ENCODE assay signal across 8 mouse cellular contexts in genomic region chr6:119489765-119490164, GRCm38 (mm10). TPM values are rescaled to one million over a fixed set of nuclear protein-coding genes. Genes with fewer than 3 reads are reported as not detected.
A peak's percentile ranks its signal among the peaks of the same experiment; 100 is the strongest.
DNase-seq lines count a peak whose midpoint lies in the region; ATAC-seq lines count a peak whose summit lies in the region.

No protein-coding gene starts in this region.

- H3K9me3 ChIP-seq in embryonic facial prominence, embryonic 14.5 days (ENCODE audit: control insufficient read depth, low read length): no peaks in the 10 kb centered on the region
- no peaks in the 10 kb centered on the region; the same call in 1 of the 2 replicates for H3K9me3 ChIP-seq in midbrain, embryonic 11.5 days (ENCODE audit: control insufficient read depth, low read length)

- no peak overlapping the region for H3K27ac ChIP-seq in embryonic facial prominence, embryonic 14.5 days (replicated peaks; ENCODE audit: low read depth, low read length)
- H3K27ac ChIP-seq in midbrain, embryonic 11.5 days (ENCODE audit: low read depth, low read length): no peak overlapping the region

- peak overlapping the region; percentile 35; the same call in 1 of the 2 replicates for H3K9ac ChIP-seq in embryonic facial prominence, embryonic 14.5 days (ENCODE audit: low read depth, low read length)
- no peak overlapping the region for H3K9ac ChIP-seq in midbrain, embryonic 11.5 days (ENCODE audit: low read length)

- H3K4me2 ChIP-seq in embryonic facial prominence, embryonic 14.5 days (ENCODE audit: low read depth, low read length): peak overlapping the region; percentile 44
- no peak overlapping the region; the same call in 1 of the 2 replicates for H3K4me2 ChIP-seq in midbrain, embryonic 11.5 days

- no peaks in the 10 kb centered on the region for H3K27me3 ChIP-seq in embryonic facial prominence, embryonic 14.5 days (replicated peaks; ENCODE audit: control insufficient read depth, insufficient read depth, low read length)
- peaks cover 3% of the 10 kb centered on the region; the same call in 1 of the 2 replicates for H3K27me3 ChIP-seq in midbrain, embryonic 11.5 days (ENCODE audit: control insufficient read depth, insufficient read depth, low read length)

- peak; percentile 45; the same call in 1 of the 2 replicates for ATAC-seq in embryonic facial prominence, embryonic 14.5 days (ENCODE audit: low read depth)
- ATAC-seq in midbrain, embryonic 11.5 days (ENCODE audit: low FRiP score): no peak

- peak; percentile 57 for DNase-seq in adrenal gland, postnatal 10 days
- no peak for DNase-seq in adrenal gland, adult 8-10 months
- peak; percentile 61 for DNase-seq in ovary, postnatal 14 days (ENCODE audit: low spot score)
- no peak for DNase-seq in ovary, postnatal 36 days (ENCODE audit: low spot score)
- peak; percentile 80 for DNase-seq in embryonic facial prominence, embryonic 14.5 days (ENCODE audit: low spot score)
- peak; percentile 76 for DNase-seq in induced T-regulatory cell, adult 2 months (ENCODE audit: low read depth)
- peak; percentile 99 for DNase-seq in midbrain, embryonic 11.5 days (ENCODE audit: low spot score, missing footprints)
- DNase-seq in yolk sac, embryonic 10.5 days (ENCODE audit: low spot score): peak; percentile 52

- H3K36me3 ChIP-seq in embryonic facial prominence, embryonic 14.5 days (ENCODE audit: control insufficient read depth, insufficient read depth, low read length): no peaks in the 10 kb centered on the region
- no peaks in the 10 kb centered on the region for H3K36me3 ChIP-seq in midbrain, embryonic 11.5 days (ENCODE audit: control insufficient read depth, insufficient read depth, low read length)

- H3K4me1 ChIP-seq in embryonic facial prominence, embryonic 14.5 days (ENCODE audit: control insufficient read depth, insufficient read depth, low read length): peaks cover 12% of the 10 kb centered on the region
- peaks cover 34% of the 10 kb centered on the region for H3K4me1 ChIP-seq in midbrain, embryonic 11.5 days (ENCODE audit: control insufficient read depth, insufficient read depth, low read length)

- no peak overlapping the region for H3K4me3 ChIP-seq in embryonic facial prominence, embryonic 14.5 days (ENCODE audit: low read depth, low read length)
- H3K4me3 ChIP-seq in midbrain, embryonic 11.5 days (ENCODE audit: low read depth, low read length): no peak overlapping the region

- WGBS in embryonic facial prominence, embryonic 14.5 days: 5% methylated on average over 5 of the region's 5 CpGs
- WGBS in midbrain, embryonic 11.5 days: 7% methylated on average over 5 of the region's 5 CpGs

RNA-seq across cellular contexts. Expression of gene Fbxl14, which starts 10.3 kb away (rescaled TPM):
- total RNA-seq in adrenal gland, postnatal 10 days (2021): 10 to 100 TPM; 26.8 to 30.0 TPM
- 10 to 100 TPM; 35.2 to 38.8 (median 36.3) TPM for total RNA-seq in adrenal gland, adult 8-10 months (2022)
- 6.2 and 7.5 TPM in 2 replicates for polyA plus RNA-seq in embryonic facial prominence, embryonic 14.5 days (2014; fragmentation: Nextera tagmentation; extraction: Ambion mirVana)
- polyA plus RNA-seq in midbrain, embryonic 11.5 days (2014; fragmentation: Nextera tagmentation; extraction: Ambion mirVana): 5.7 and 6.6 TPM in 2 replicates

RNA-seq across cellular contexts. Expression of gene Wnt5b, which starts 54.4 kb away (rescaled TPM):
- total RNA-seq in adrenal gland, postnatal 10 days (2021): 1 to 10 TPM; 3.1 to 3.7 TPM
- total RNA-seq in adrenal gland, adult 8-10 months (2022): 1 to 10 TPM; 1.7 to 4.7 (median 3.5) TPM
- polyA plus RNA-seq in embryonic facial prominence, embryonic 14.5 days (2014; fragmentation: Nextera tagmentation; extraction: Ambion mirVana): 11.4 and 12.6 TPM in 2 replicates
- 6.9 and 9.2 TPM in 2 replicates for polyA plus RNA-seq in midbrain, embryonic 11.5 days (2014; fragmentation: Nextera tagmentation; extraction: Ambion mirVana)

Comparison
In these comparisons a context has a peak if more than half of its experiments do, and no peak if none do; other contexts are left out.
1. DNase-seq: peak in adrenal gland, postnatal 10 days (single experiment), ovary, postnatal 14 days (single experiment), embryonic facial prominence, embryonic 14.5 days (single experiment), induced T-regulatory cell, adult 2 months (single experiment), midbrain, embryonic 11.5 days (single experiment) and yolk sac, embryonic 10.5 days (single experiment); none in adrenal gland, adult 8-10 months (single experiment) and ovary, postnatal 36 days (single experiment).